Mouse (Mus musculus): ENCODE measurements around the gene Sipa1l2. TPM values are rescaled to one million over a fixed set of nuclear protein-coding genes. Genes with fewer than 3 reads are reported as not detected.

The Sipa1l2 gene
- polyA plus RNA-seq, 1 experiment from 2014 or later: 7.2 TPM

- DNase-seq (ENCODE audit: low spot score) (no peak), ATAC-seq (replicated peaks; ENCODE audit: low FRiP score, low TSS enrichment, low read depth) (no peak)
- Histone ChIP-seq H3K36me3 (ENCODE audit: control insufficient read depth, insufficient read depth, low read length) (no peaks in the 10 kb centered on the region), H3K4me2 (ENCODE audit: low read length) (no peak overlapping the region), H3K9me3 (ENCODE audit: control insufficient read depth, low read length) (no peaks in the 10 kb centered on the region), H3K4me3 (ENCODE audit: low read depth, low read length) (no peak overlapping the region), H3K9ac (ENCODE audit: low read length) (no peak overlapping the region), H3K27ac (ENCODE audit: low read depth) (no peak overlapping the region), H3K27me3 (replicated peaks; ENCODE audit: control insufficient read depth, insufficient read depth, low read length) (no peaks in the 10 kb centered on the region), H3K4me1 (replicated peaks; ENCODE audit: control insufficient read depth, insufficient read depth, low read length) (no peaks in the 10 kb centered on the region)
- 34% methylated on average over 3 of the region's 3 CpGs for WGBS
These were observed 20.8 kb upstream of the Sipa1l2 start for GRCm38 (mm10) chr8:125590363-125590762.

- Histone ChIP-seq H3K9me3 (ENCODE audit: control insufficient read depth, low read length) (no peaks in the 10 kb centered on the region), H3K4me3 (ENCODE audit: low read depth, low read length) (no peak overlapping the region), H3K27me3 (replicated peaks; ENCODE audit: control insufficient read depth, insufficient read depth, low read length) (no peaks in the 10 kb centered on the region), H3K9ac (ENCODE audit: low read length) (no peak overlapping the region), H3K36me3 (ENCODE audit: control insufficient read depth, insufficient read depth, low read length) (no peaks in the 10 kb centered on the region), H3K27ac (ENCODE audit: low read depth) (no peak overlapping the region), H3K4me2 (ENCODE audit: low read length) (no peak overlapping the region), H3K4me1 (replicated peaks; ENCODE audit: control insufficient read depth, insufficient read depth, low read length) (no peaks in the 10 kb centered on the region)
- ATAC-seq (replicated peaks; ENCODE audit: low FRiP score, low TSS enrichment, low read depth) (no peak), DNase-seq (ENCODE audit: low spot score) (no peak)
- 85% methylated on average over 7 of the region's 7 CpGs for WGBS
These were observed 17.0 kb upstream of the Sipa1l2 start for GRCm38 (mm10) chr8:125586587-125586986.

GRCm38 (mm10) chr8:125584276-125584675 is 14.7 kb upstream of the Sipa1l2 start:
- no peak for ATAC-seq (replicated peaks; ENCODE audit: low FRiP score, low TSS enrichment, low read depth)
- no peak overlapping the region for H3K27ac ChIP-seq (ENCODE audit: low read depth)
- H3K4me3 ChIP-seq (ENCODE audit: low read depth, low read length): no peak overlapping the region
- no peak for DNase-seq (ENCODE audit: low spot score)
- H3K36me3 ChIP-seq (ENCODE audit: control insufficient read depth, insufficient read depth, low read length): no peaks in the 10 kb centered on the region
- no peaks in the 10 kb centered on the region for H3K9me3 ChIP-seq (ENCODE audit: control insufficient read depth, low read length)
- H3K9ac ChIP-seq (ENCODE audit: low read length): no peak overlapping the region
- H3K27me3 ChIP-seq (replicated peaks; ENCODE audit: control insufficient read depth, insufficient read depth, low read length): no peaks in the 10 kb centered on the region
- no peak overlapping the region for H3K4me2 ChIP-seq (ENCODE audit: low read length)
- H3K4me1 ChIP-seq (replicated peaks; ENCODE audit: control insufficient read depth, insufficient read depth, low read length): no peaks in the 10 kb centered on the region
- WGBS: 46% methylated on average over 3 of the region's 3 CpGs

- Histone ChIP-seq H3K4me3 (ENCODE audit: low read depth, low read length) (no peak overlapping the region), H3K27me3 (replicated peaks; ENCODE audit: control insufficient read depth, insufficient read depth, low read length) (no peaks in the 10 kb centered on the region), H3K36me3 (ENCODE audit: control insufficient read depth, insufficient read depth, low read length) (no peaks in the 10 kb centered on the region), H3K4me1 (replicated peaks; ENCODE audit: control insufficient read depth, insufficient read depth, low read length) (no peaks in the 10 kb centered on the region), H3K9me3 (ENCODE audit: control insufficient read depth, low read length) (no peaks in the 10 kb centered on the region), H3K9ac (ENCODE audit: low read length) (no peak overlapping the region), H3K27ac (ENCODE audit: low read depth) (no peak overlapping the region), H3K4me2 (ENCODE audit: low read length) (no peak overlapping the region)
- DNase-seq (ENCODE audit: low spot score) (no peak), ATAC-seq (replicated peaks; ENCODE audit: low FRiP score, low TSS enrichment, low read depth) (no peak)
- WGBS: 95% methylated on average over 5 of the region's 5 CpGs
These were observed 10.8 kb upstream of the Sipa1l2 start for GRCm38 (mm10) chr8:125580426-125580825.

GRCm38 (mm10) chr8:125576127-125576526 is 6.5 kb upstream of the Sipa1l2 start:
- H3K27me3 ChIP-seq (replicated peaks; ENCODE audit: control insufficient read depth, insufficient read depth, low read length): no peaks in the 10 kb centered on the region
- H3K27ac ChIP-seq (ENCODE audit: low read depth): no peak overlapping the region
- H3K9ac ChIP-seq (ENCODE audit: low read length): no peak overlapping the region
- ATAC-seq (replicated peaks; ENCODE audit: low FRiP score, low TSS enrichment, low read depth): no peak
- H3K36me3 ChIP-seq (ENCODE audit: control insufficient read depth, insufficient read depth, low read length): no peaks in the 10 kb centered on the region
- H3K4me1 ChIP-seq (replicated peaks; ENCODE audit: control insufficient read depth, insufficient read depth, low read length): no peaks in the 10 kb centered on the region
- H3K4me2 ChIP-seq (ENCODE audit: low read length): no peak overlapping the region
- H3K4me3 ChIP-seq (ENCODE audit: low read depth, low read length): no peak overlapping the region
- no peak for DNase-seq (ENCODE audit: low spot score)
- no peaks in the 10 kb centered on the region for H3K9me3 ChIP-seq (ENCODE audit: control insufficient read depth, low read length)
- WGBS: 84% methylated on average over 4 of the region's 4 CpGs

- H3K4me3 ChIP-seq (ENCODE audit: low read depth, low read length): no peak overlapping the region
- H3K9ac ChIP-seq (ENCODE audit: low read length): no peak overlapping the region
- no peaks in the 10 kb centered on the region for H3K36me3 ChIP-seq (ENCODE audit: control insufficient read depth, insufficient read depth, low read length)
- no peak overlapping the region for H3K27ac ChIP-seq (ENCODE audit: low read depth)
- H3K9me3 ChIP-seq (ENCODE audit: control insufficient read depth, low read length): no peaks in the 10 kb centered on the region
- no peak for DNase-seq (ENCODE audit: low spot score)
- no peak for ATAC-seq (replicated peaks; ENCODE audit: low FRiP score, low TSS enrichment, low read depth)
- WGBS: 28% methylated on average over 4 of the region's 4 CpGs
- H3K4me2 ChIP-seq (ENCODE audit: low read length): no peak overlapping the region
- no peaks in the 10 kb centered on the region for H3K4me1 ChIP-seq (replicated peaks; ENCODE audit: control insufficient read depth, insufficient read depth, low read length)
- 0 out of 2 replicates have a peak, but pooled peaks cover 2% of the 10 kb centered on the region for H3K27me3 ChIP-seq (replicated peaks; ENCODE audit: control insufficient read depth, insufficient read depth, low read length)
These were observed 4.7 kb upstream of the Sipa1l2 start for GRCm38 (mm10) chr8:125574280-125574679.

- Histone ChIP-seq H3K4me1 (replicated peaks; ENCODE audit: control insufficient read depth, insufficient read depth, low read length) (peaks cover 7% of the 10 kb centered on the region), H3K36me3 (ENCODE audit: control insufficient read depth, insufficient read depth, low read length) (no peaks in the 10 kb centered on the region), H3K4me3 (ENCODE audit: low read depth, low read length) (no peak overlapping the region), H3K9ac (ENCODE audit: low read length) (no peak overlapping the region), H3K4me2 (ENCODE audit: low read length) (no peak overlapping the region), H3K9me3 (ENCODE audit: control insufficient read depth, low read length) (no peaks in the 10 kb centered on the region), H3K27me3 (replicated peaks; ENCODE audit: control insufficient read depth, insufficient read depth, low read length) (0 out of 2 replicates have a peak, but pooled peaks cover 2% of the 10 kb centered on the region), H3K27ac (ENCODE audit: low read depth) (no peak overlapping the region)
- ATAC-seq (replicated peaks; ENCODE audit: low FRiP score, low TSS enrichment, low read depth) (no peak), DNase-seq (ENCODE audit: low spot score) (no peak)
- WGBS: 100% methylated on average over 4 of the region's 4 CpGs
These were observed 2.6 kb upstream of the Sipa1l2 start for GRCm38 (mm10) chr8:125572246-125572645.

GRCm38 (mm10) chr8:125570835-125571465 is 1.3 kb upstream of the Sipa1l2 start:
- Histone ChIP-seq H3K27ac (ENCODE audit: low read depth) (0 out of 2 replicates have a peak overlapping the region, but pooled peaks have one; percentile 76), H3K4me3 (ENCODE audit: low read depth, low read length) (no peak overlapping the region)
- no peak for ATAC-seq (replicated peaks; ENCODE audit: low FRiP score, low TSS enrichment, low read depth)

GRCm38 (mm10) chr8:125570389-125570788 is 781 bp upstream of the Sipa1l2 start:
- Histone ChIP-seq H3K4me1 (replicated peaks; ENCODE audit: control insufficient read depth, insufficient read depth, low read length) (peaks cover 13% of the 10 kb centered on the region), H3K36me3 (ENCODE audit: control insufficient read depth, insufficient read depth, low read length) (no peaks in the 10 kb centered on the region), H3K27ac (ENCODE audit: low read depth) (peak overlapping the region; percentile 76), H3K9ac (ENCODE audit: low read length) (peak overlapping the region; percentile 65), H3K27me3 (replicated peaks; ENCODE audit: control insufficient read depth, insufficient read depth, low read length) (0 out of 2 replicates have a peak, but pooled peaks cover 2% of the 10 kb centered on the region), H3K9me3 (ENCODE audit: control insufficient read depth, low read length) (no peaks in the 10 kb centered on the region), H3K4me3 (ENCODE audit: low read depth, low read length) (peak overlapping the region; percentile 69), H3K4me2 (ENCODE audit: low read length) (peak overlapping the region; percentile 83)
- WGBS: 9% methylated on average over 13 of the region's 13 CpGs
- no peak for DNase-seq (ENCODE audit: low spot score)
- ATAC-seq (replicated peaks; ENCODE audit: low FRiP score, low TSS enrichment, low read depth): no peak; the same call in 1 of the 2 replicates

More at GRCm38 (mm10) chr8:125570835-125571465, 1.3 kb upstream of the Sipa1l2 start:
- H3K4me2 ChIP-seq (ENCODE audit: low read length): peak overlapping the region; percentile 83
- H3K4me1 ChIP-seq (replicated peaks; ENCODE audit: control insufficient read depth, insufficient read depth, low read length): peaks cover 13% of the 10 kb centered on the region
- H3K36me3 ChIP-seq (ENCODE audit: control insufficient read depth, insufficient read depth, low read length): no peaks in the 10 kb centered on the region
- 0 out of 2 replicates have a peak, but pooled peaks cover 2% of the 10 kb centered on the region for H3K27me3 ChIP-seq (replicated peaks; ENCODE audit: control insufficient read depth, insufficient read depth, low read length)
- no peak overlapping the region for H3K9ac ChIP-seq (ENCODE audit: low read length)
- 59% methylated on average over 12 of the region's 12 CpGs for WGBS
- no peaks in the 10 kb centered on the region for H3K9me3 ChIP-seq (ENCODE audit: control insufficient read depth, low read length)
- no peak for DNase-seq (ENCODE audit: low spot score)
